Mouse (Mus musculus): ENCODE measurements around the gene Plekhg1. TPM values are rescaled to one million over a fixed set of nuclear protein-coding genes. Genes with fewer than 3 reads are reported as not detected.

The Plekhg1 gene
- polyA plus RNA-seq, 1 experiment from 2014 or later, result 21.8 TPM

DNA sequence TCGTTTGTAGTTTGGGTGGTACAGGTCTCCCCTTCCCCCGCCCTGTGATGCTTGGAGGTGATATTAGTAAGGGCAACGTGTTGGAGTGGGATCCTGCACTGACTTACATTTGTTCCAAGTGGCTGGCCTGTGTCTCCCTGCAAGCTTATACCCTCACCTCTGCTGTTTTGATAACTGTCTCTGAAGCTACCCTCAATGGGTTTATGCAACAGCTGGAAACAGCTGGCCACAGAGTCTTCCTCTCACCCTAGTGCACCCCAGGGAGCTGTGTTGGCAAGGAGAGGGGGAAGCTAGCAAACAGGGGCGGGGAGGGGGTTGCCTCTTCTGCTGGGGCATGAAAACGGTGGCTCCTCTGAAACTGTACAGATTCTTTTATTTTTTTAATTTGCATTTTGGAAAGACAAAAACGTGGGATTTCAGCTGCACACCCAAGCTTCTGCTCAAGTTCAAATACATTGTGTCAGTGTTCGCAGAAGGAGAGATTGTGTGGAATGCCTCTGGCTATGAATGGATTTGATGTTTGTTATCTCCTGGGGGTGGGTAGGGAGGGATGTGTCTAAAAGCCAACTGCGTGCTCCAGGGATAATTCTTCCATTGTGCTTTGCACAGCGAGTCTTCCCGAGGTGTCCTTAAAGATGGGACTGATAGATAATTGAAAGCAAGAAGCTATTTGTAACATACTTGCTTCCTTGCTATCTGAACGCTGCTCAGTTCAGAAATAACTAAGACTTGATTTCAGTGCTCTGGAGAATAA, 119.0 kb downstream of the Plekhg1 start:
- peaks cover 60% of the 10 kb centered on the region for H3K4me1 ChIP-seq
- H3K4me3 ChIP-seq, result no peak overlapping the region
- H3K9ac ChIP-seq, result 0 out of 2 replicates have a peak overlapping the region, but pooled peaks have one; percentile 11
- no peak overlapping the region for H3K4me2 ChIP-seq
- H3K27me3 ChIP-seq, result no peaks in the 10 kb centered on the region
- ATAC-seq (ENCODE audit: insufficient number of reproducible peaks, insufficient read depth, low FRiP score, low TSS enrichment, low read depth), result no peak
- H3K36me3 ChIP-seq, result no peaks in the 10 kb centered on the region
- no peak overlapping the region for H3K27ac ChIP-seq
- WGBS, result 28% methylated on average over 11 of the region's 11 CpGs
- H3K9me3 ChIP-seq, result no peaks in the 10 kb centered on the region

GRCm38 (mm10) chr10:3863411-3864195, 123.4 kb downstream of the Plekhg1 start:
- Histone ChIP-seq H3K9ac (peak overlapping the region; percentile 65), H3K9me3 (no peaks in the 10 kb centered on the region), H3K36me3 (no peaks in the 10 kb centered on the region), H3K4me1 (peaks cover 55% of the 10 kb centered on the region), H3K4me2 (peak overlapping the region; percentile 56), H3K27me3 (no peaks in the 10 kb centered on the region), H3K4me3 (peak overlapping the region; percentile 34), H3K27ac (peak overlapping the region; percentile 87)
- WGBS, result 7% methylated on average over 12 of the region's 12 CpGs
- ATAC-seq (ENCODE audit: insufficient number of reproducible peaks, insufficient read depth, low FRiP score, low TSS enrichment, low read depth), result peak; percentile 63

GRCm38 (mm10) chr10:3864196-3864540, 124.0 kb downstream of the Plekhg1 start:
- H3K36me3 ChIP-seq, result no peaks in the 10 kb centered on the region
- H3K4me1 ChIP-seq, result peaks cover 49% of the 10 kb centered on the region
- H3K4me2 ChIP-seq, result peak overlapping the region; percentile 56
- H3K9ac ChIP-seq, result peak overlapping the region; percentile 65
- H3K27ac ChIP-seq, result peak overlapping the region; percentile 87
- H3K9me3 ChIP-seq, result no peaks in the 10 kb centered on the region
- ATAC-seq (ENCODE audit: insufficient number of reproducible peaks, insufficient read depth, low FRiP score, low TSS enrichment, low read depth), result peak; percentile 78; the same call in 1 of the 2 replicates
- WGBS, result 4% methylated on average over 6 of the region's 6 CpGs
- no peaks in the 10 kb centered on the region for H3K27me3 ChIP-seq
- peak overlapping the region; percentile 34 for H3K4me3 ChIP-seq

- H3K36me3 ChIP-seq, result no peaks in the 10 kb centered on the region
- no peak overlapping the region for H3K4me2 ChIP-seq
- no peak overlapping the region for H3K4me3 ChIP-seq
- no peak overlapping the region for H3K27ac ChIP-seq
- no peaks in the 10 kb centered on the region for H3K27me3 ChIP-seq
- no peak for ATAC-seq (ENCODE audit: insufficient number of reproducible peaks, insufficient read depth, low FRiP score, low TSS enrichment, low read depth)
- no peaks in the 10 kb centered on the region for H3K9me3 ChIP-seq
- H3K4me1 ChIP-seq, result peaks cover 27% of the 10 kb centered on the region
- H3K9ac ChIP-seq, result no peak overlapping the region
Measured at GRCm38 (mm10) chr10:3867298-3867697, 127.1 kb downstream of the Plekhg1 start.

- Histone ChIP-seq H3K9ac (no peak overlapping the region), H3K9me3 (no peaks in the 10 kb centered on the region), H3K27ac (no peak overlapping the region), H3K27me3 (no peaks in the 10 kb centered on the region), H3K4me1 (no peaks in the 10 kb centered on the region), H3K36me3 (peaks cover 13% of the 10 kb centered on the region), H3K4me3 (no peak overlapping the region), H3K4me2 (no peak overlapping the region)
- 87% methylated on average over 5 of the region's 5 CpGs for WGBS
- ATAC-seq (ENCODE audit: insufficient number of reproducible peaks, insufficient read depth, low FRiP score, low TSS enrichment, low read depth), result no peak
Measured at GRCm38 (mm10) chr10:3870828-3871227, 130.7 kb downstream of the Plekhg1 start.

- 91% methylated on average over 6 of the region's 6 CpGs for WGBS
- peaks cover 13% of the 10 kb centered on the region for H3K36me3 ChIP-seq
- H3K9me3 ChIP-seq, result no peaks in the 10 kb centered on the region
- H3K27me3 ChIP-seq, result no peaks in the 10 kb centered on the region
- ATAC-seq (ENCODE audit: insufficient number of reproducible peaks, insufficient read depth, low FRiP score, low TSS enrichment, low read depth), result no peak
- no peaks in the 10 kb centered on the region for H3K4me1 ChIP-seq
- no peak overlapping the region for H3K4me2 ChIP-seq
- no peak overlapping the region for H3K4me3 ChIP-seq
- H3K27ac ChIP-seq, result no peak overlapping the region
- no peak overlapping the region for H3K9ac ChIP-seq
Measured at GRCm38 (mm10) chr10:3873467-3873866, 133.3 kb downstream of the Plekhg1 start.

- no peak for ATAC-seq (ENCODE audit: insufficient number of reproducible peaks, insufficient read depth, low FRiP score, low TSS enrichment, low read depth)
- no peaks in the 10 kb centered on the region for H3K9me3 ChIP-seq
- no peak overlapping the region for H3K4me2 ChIP-seq
- H3K4me3 ChIP-seq, result no peak overlapping the region
- peaks cover 7% of the 10 kb centered on the region for H3K36me3 ChIP-seq
- H3K27ac ChIP-seq, result no peak overlapping the region
- H3K27me3 ChIP-seq, result no peaks in the 10 kb centered on the region
- 87% methylated on average over 4 of the region's 4 CpGs for WGBS
- H3K9ac ChIP-seq, result no peak overlapping the region
- no peaks in the 10 kb centered on the region for H3K4me1 ChIP-seq
Measured at GRCm38 (mm10) chr10:3877852-3878535, 137.8 kb downstream of the Plekhg1 start.

GRCm38 (mm10) chr10:3881179-3881578, 141.0 kb downstream of the Plekhg1 start:
- Histone ChIP-seq H3K36me3 (0 out of 2 replicates have a peak, but pooled peaks cover 4% of the 10 kb centered on the region), H3K9me3 (no peaks in the 10 kb centered on the region), H3K4me3 (no peak overlapping the region), H3K4me2 (no peak overlapping the region), H3K9ac (no peak overlapping the region), H3K27me3 (no peaks in the 10 kb centered on the region), H3K4me1 (no peaks in the 10 kb centered on the region), H3K27ac (no peak overlapping the region)
- ATAC-seq (ENCODE audit: insufficient number of reproducible peaks, insufficient read depth, low FRiP score, low TSS enrichment, low read depth), result no peak
- 52% methylated on average over 2 of the region's 2 CpGs for WGBS

- 0 out of 2 replicates have a peak, but pooled peaks cover 4% of the 10 kb centered on the region for H3K36me3 ChIP-seq
- 48% methylated on average over 4 of the region's 4 CpGs for WGBS
Measured at GRCm38 (mm10) chr10:3888510-3888909, 148.3 kb downstream of the Plekhg1 start.

DNA sequence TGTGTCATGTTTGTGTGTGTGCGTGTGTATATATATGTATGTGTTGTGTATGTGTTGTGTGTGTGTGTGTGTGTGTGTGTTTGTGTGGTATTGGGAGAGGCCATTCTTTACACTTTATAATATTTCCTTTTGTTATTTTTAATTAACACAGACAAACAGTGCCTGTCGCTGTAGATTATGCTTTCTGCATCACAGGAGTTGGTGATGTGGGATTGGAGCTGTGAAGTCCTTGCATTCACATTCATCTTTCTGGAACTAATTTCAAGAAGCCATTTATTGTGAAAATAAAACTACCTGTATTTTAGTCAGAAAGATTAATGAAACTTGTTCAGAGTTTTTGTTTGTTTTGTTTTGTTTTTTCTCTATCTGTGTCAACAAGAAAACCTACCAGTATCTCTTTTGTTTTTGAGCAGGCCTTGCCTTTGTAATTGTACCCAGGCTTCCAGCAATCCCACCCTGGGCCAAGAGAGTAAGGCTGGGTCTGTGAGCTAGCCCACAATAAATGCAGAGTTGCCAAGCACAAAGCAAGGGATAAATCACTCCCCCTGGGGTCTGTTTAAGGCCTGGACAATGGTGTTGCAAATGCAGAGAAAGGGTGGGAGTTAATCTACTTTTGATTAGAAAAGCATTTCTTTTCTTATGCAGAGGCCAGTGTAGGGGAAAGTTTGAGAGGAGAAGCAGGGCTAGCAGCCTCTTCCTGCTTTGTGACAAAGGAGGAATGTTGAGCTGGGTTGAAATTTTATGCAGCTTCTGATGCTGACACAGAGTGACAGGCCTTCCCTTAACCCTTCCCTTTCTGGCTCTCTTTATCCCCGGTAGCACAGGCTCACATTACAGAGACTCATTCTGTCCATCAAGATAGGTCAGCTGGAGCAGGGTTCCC, 151.5 kb downstream of the Plekhg1 start:
- Histone ChIP-seq H3K27me3 (no peaks in the 10 kb centered on the region), H3K9ac (peak overlapping the region; percentile 28; the same call in 1 of the 2 replicates), H3K4me3 (no peak overlapping the region), H3K4me1 (peaks cover 25% of the 10 kb centered on the region), H3K9me3 (no peaks in the 10 kb centered on the region), H3K27ac (peak overlapping the region; percentile 70), H3K36me3 (no peaks in the 10 kb centered on the region), H3K4me2 (no peak overlapping the region)
- 36% methylated on average over 3 of the region's 3 CpGs for WGBS
- no peak for ATAC-seq (ENCODE audit: insufficient number of reproducible peaks, insufficient read depth, low FRiP score, low TSS enrichment, low read depth)

More at GRCm38 (mm10) chr10:3888510-3888909, 148.3 kb downstream of the Plekhg1 start:
- Histone ChIP-seq H3K4me1 (peaks cover 18% of the 10 kb centered on the region), H3K27me3 (no peaks in the 10 kb centered on the region), H3K4me2 (no peak overlapping the region), H3K9ac (no peak overlapping the region), H3K27ac (no peak overlapping the region), H3K9me3 (no peaks in the 10 kb centered on the region), H3K4me3 (no peak overlapping the region)
- ATAC-seq (ENCODE audit: insufficient number of reproducible peaks, insufficient read depth, low FRiP score, low TSS enrichment, low read depth), result no peak

DNA sequence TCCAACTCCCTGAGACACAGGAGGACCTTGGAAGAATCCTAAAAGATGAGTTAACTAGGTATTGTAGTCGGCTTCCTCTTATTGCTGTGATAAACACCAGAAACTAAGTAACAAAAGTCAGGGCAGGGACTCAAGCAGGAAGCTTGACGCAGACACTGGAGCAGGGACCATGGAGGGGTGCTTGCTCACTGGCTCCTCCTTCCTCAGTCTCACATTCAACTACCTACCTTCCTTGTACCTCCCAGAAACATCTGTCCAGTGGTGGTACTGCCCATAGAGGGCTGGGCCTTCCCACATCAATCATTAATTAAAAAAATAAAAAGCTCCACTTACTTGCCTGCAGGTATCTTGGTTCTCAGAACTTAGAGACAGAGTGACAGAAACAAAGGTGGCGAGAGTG, 152.2 kb downstream of the Plekhg1 start:
- no peak overlapping the region for H3K4me2 ChIP-seq
- WGBS, result 39% methylated on average over 3 of the region's 3 CpGs
- no peaks in the 10 kb centered on the region for H3K27me3 ChIP-seq
- no peak overlapping the region for H3K4me3 ChIP-seq
- ATAC-seq (ENCODE audit: insufficient number of reproducible peaks, insufficient read depth, low FRiP score, low TSS enrichment, low read depth), result no peak
- no peaks in the 10 kb centered on the region for H3K9me3 ChIP-seq
- no peaks in the 10 kb centered on the region for H3K36me3 ChIP-seq
- H3K27ac ChIP-seq, result peak overlapping the region; percentile 70
- no peak overlapping the region for H3K9ac ChIP-seq
- peaks cover 25% of the 10 kb centered on the region for H3K4me1 ChIP-seq

Data from embryonic facial prominence, embryonic 13.5 days (tissue).